Mouse (Mus musculus): ENCODE results near the gene Timm23.

Timm23 gene

GRCm38 (mm10) chr14:32134293-32134692 is 67.4 kb downstream of the Timm23 start:
- DNase-seq (ENCODE audit: low spot score in 2 of 2) = no peak

GRCm38 (mm10) chr14:32131836-32132235 is 69.9 kb downstream of the Timm23 start:
- DNase-seq (ENCODE audit: low spot score in 2 of 2) = no peak

All from frontal cortex, postnatal 14 days (tissue).